Mouse (Mus musculus): ENCODE measurements around the gene Jph4.

DNA sequence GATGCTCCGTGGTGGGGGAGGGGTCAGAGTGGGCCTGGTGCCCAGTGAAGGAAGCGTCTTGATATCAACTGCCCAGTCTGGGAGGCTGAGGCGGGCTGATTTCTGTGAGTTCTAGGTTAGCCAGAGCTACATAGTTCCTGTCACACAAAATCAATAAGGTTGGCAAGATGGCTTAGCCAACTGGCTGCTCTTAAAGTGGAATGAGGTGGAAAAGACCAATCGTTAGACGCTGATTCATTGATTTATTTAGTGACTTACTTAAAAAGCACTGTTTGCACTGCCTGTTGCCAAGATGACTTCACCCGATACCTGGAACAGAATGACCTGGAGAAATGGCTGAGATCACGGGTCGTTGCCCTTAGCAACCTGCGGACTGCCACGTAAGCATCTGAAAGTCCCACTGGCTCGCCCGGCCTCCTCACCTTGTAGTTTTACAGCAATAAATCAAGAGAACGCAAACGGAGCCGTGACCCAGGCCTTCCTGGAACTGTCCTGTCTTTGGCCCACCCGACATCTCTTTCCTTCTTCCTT is 36.3 kb upstream of the Jph4 start:
- TF ChIP-seq CHD2 (IDR thresholded peaks at IDR 0.05; ENCODE audit: low read length), result no peak
- TF ChIP-seq UBTF (IDR thresholded peaks at IDR 0.05; ENCODE audit: low read depth, low read length), result no peak
- no peak for TF ChIP-seq POLR2A (IDR thresholded peaks at IDR 0.05; ENCODE audit: low read depth, low read length)
